Mouse (Mus musculus): ENCODE data around the gene Arhgef7. TPM values are rescaled to one million over a fixed set of nuclear protein-coding genes. Genes with fewer than 3 reads are reported as not detected.

Gene Arhgef7
- polyA plus RNA-seq, 1 experiment from 2014 or later, result 9.4 TPM

- 35% methylated on average over 26 of the region's 26 CpGs for WGBS (ENCODE audit: insufficient replicate concordance)
- Histone ChIP-seq H3K4me3 (replicated peaks) (no peak overlapping the region), H3K9me3 (replicated peaks) (no peaks in the 10 kb centered on the region), H3K36me3 (no peaks in the 10 kb centered on the region), H3K27me3 (no peaks in the 10 kb centered on the region), H3K4me2 (peak overlapping the region; percentile 27), H3K9ac (no peak overlapping the region), H3K27ac (no peak overlapping the region), H3K4me1 (replicated peaks) (no peaks in the 10 kb centered on the region)
- peak; percentile 54 for DNase-seq
- ATAC-seq (ENCODE audit: low read depth), result peak; percentile 65
Observed at GRCm38 (mm10) chr8:11700060-11701032, 27.2 kb upstream of the Arhgef7 start.

- Histone ChIP-seq H3K4me2 (peak within 1 kb of the TSS; percentile 27), H3K9ac (no peak within 1 kb of the TSS), H3K36me3 (no peaks in the 10 kb centered on the region), H3K27me3 (no peaks in the 10 kb centered on the region), H3K27ac (no peak within 1 kb of the TSS), H3K9me3 (replicated peaks) (no peaks in the 10 kb centered on the region), H3K4me3 (replicated peaks) (no peak within 1 kb of the TSS), H3K4me1 (replicated peaks) (no peaks in the 10 kb centered on the region)
- DNase-seq (no peak), ATAC-seq (ENCODE audit: low read depth) (no peak)
- 43% methylated on average over 6 of the region's 6 CpGs for WGBS (ENCODE audit: insufficient replicate concordance)
Observed at GRCm38 (mm10) chr8:11701033-11701362, 26.5 kb upstream of the Arhgef7 start, which contains the start of gene 1700016D06Rik. 1700016D06Rik (minus strand) TSS chr8:11701063.

GRCm38 (mm10) chr8:11701428-11701827, 26.1 kb upstream of the Arhgef7 start:
- no peaks in the 10 kb centered on the region for H3K36me3 ChIP-seq
- DNase-seq, result no peak
- no peaks in the 10 kb centered on the region for H3K27me3 ChIP-seq
- 54% methylated on average over 6 of the region's 6 CpGs for WGBS (ENCODE audit: insufficient replicate concordance)
- ATAC-seq (ENCODE audit: low read depth), result no peak
- no peak overlapping the region for H3K9ac ChIP-seq
- no peaks in the 10 kb centered on the region for H3K4me1 ChIP-seq (replicated peaks)
- no peak overlapping the region for H3K27ac ChIP-seq
- H3K4me3 ChIP-seq (replicated peaks), result no peak overlapping the region
- H3K9me3 ChIP-seq (replicated peaks), result no peaks in the 10 kb centered on the region
- H3K4me2 ChIP-seq, result no peak overlapping the region

GRCm38 (mm10) chr8:11703789-11704188, 23.7 kb upstream of the Arhgef7 start:
- ATAC-seq (ENCODE audit: low read depth), result no peak
- WGBS (ENCODE audit: insufficient replicate concordance), result 63% methylated on average over 5 of the region's 5 CpGs
- Histone ChIP-seq H3K4me3 (replicated peaks) (no peak overlapping the region), H3K4me1 (replicated peaks) (peaks cover under 1% of the 10 kb centered on the region; the same call in 1 of the 2 replicates), H3K36me3 (no peaks in the 10 kb centered on the region), H3K27me3 (no peaks in the 10 kb centered on the region), H3K27ac (no peak overlapping the region), H3K9ac (no peak overlapping the region), H3K4me2 (no peak overlapping the region), H3K9me3 (replicated peaks) (no peaks in the 10 kb centered on the region)
- no peak for DNase-seq

- WGBS (ENCODE audit: insufficient replicate concordance), result 51% methylated on average over 6 of the region's 6 CpGs
Observed at GRCm38 (mm10) chr8:11704716-11705420, 22.7 kb upstream of the Arhgef7 start.

GRCm38 (mm10) chr8:11705818-11706217, 21.7 kb upstream of the Arhgef7 start:
- H3K9ac ChIP-seq, result no peak overlapping the region
- no peak overlapping the region for H3K4me2 ChIP-seq
- H3K4me1 ChIP-seq (replicated peaks), result peaks cover 6% of the 10 kb centered on the region
- H3K27ac ChIP-seq, result no peak overlapping the region
- ATAC-seq (ENCODE audit: low read depth) (no peak), DNase-seq (no peak)
- H3K9me3 ChIP-seq (replicated peaks), result no peaks in the 10 kb centered on the region
- H3K27me3 ChIP-seq, result no peaks in the 10 kb centered on the region
- H3K36me3 ChIP-seq, result no peaks in the 10 kb centered on the region
- WGBS (ENCODE audit: insufficient replicate concordance), result 78% methylated on average over 12 of the region's 12 CpGs
- H3K4me3 ChIP-seq (replicated peaks), result no peak overlapping the region

More at GRCm38 (mm10) chr8:11704716-11705420, 22.7 kb upstream of the Arhgef7 start:
- Histone ChIP-seq H3K4me3 (replicated peaks) (no peak overlapping the region), H3K4me1 (replicated peaks) (peaks cover 6% of the 10 kb centered on the region), H3K36me3 (no peaks in the 10 kb centered on the region), H3K4me2 (no peak overlapping the region), H3K27me3 (no peaks in the 10 kb centered on the region), H3K27ac (no peak overlapping the region), H3K9me3 (replicated peaks) (no peaks in the 10 kb centered on the region), H3K9ac (no peak overlapping the region)
- DNase-seq (peak; percentile 11), ATAC-seq (ENCODE audit: low read depth) (0 out of 2 replicates have a peak, but pooled peaks have one; percentile 15)

- ATAC-seq (ENCODE audit: low read depth), result 0 out of 2 replicates have a peak, but pooled peaks have one; percentile 19
- Histone ChIP-seq H3K9me3 (replicated peaks) (no peaks in the 10 kb centered on the region), H3K36me3 (no peaks in the 10 kb centered on the region), H3K4me2 (no peak overlapping the region), H3K27ac (no peak overlapping the region), H3K4me3 (replicated peaks) (no peak overlapping the region), H3K9ac (no peak overlapping the region), H3K27me3 (no peaks in the 10 kb centered on the region), H3K4me1 (replicated peaks) (peaks cover 12% of the 10 kb centered on the region)
- 38% methylated on average over 3 of the region's 3 CpGs for WGBS (ENCODE audit: insufficient replicate concordance)
- DNase-seq, result no peak
Observed at GRCm38 (mm10) chr8:11707701-11708100, 19.8 kb upstream of the Arhgef7 start.

- H3K9me3 ChIP-seq (replicated peaks), result no peaks in the 10 kb centered on the region
- no peak overlapping the region for H3K4me3 ChIP-seq (replicated peaks)
- DNase-seq, result no peak
- H3K4me2 ChIP-seq, result no peak overlapping the region
- no peak overlapping the region for H3K9ac ChIP-seq
- no peak for ATAC-seq (ENCODE audit: low read depth)
- H3K27ac ChIP-seq, result no peak overlapping the region
- H3K4me1 ChIP-seq (replicated peaks), result peaks cover 12% of the 10 kb centered on the region
- H3K27me3 ChIP-seq, result no peaks in the 10 kb centered on the region
- H3K36me3 ChIP-seq, result no peaks in the 10 kb centered on the region
- WGBS (ENCODE audit: insufficient replicate concordance), result 35% methylated on average over 2 of the region's 2 CpGs
Observed at GRCm38 (mm10) chr8:11708815-11709214, 18.7 kb upstream of the Arhgef7 start.

GRCm38 (mm10) chr8:11709542-11709941, 18.0 kb upstream of the Arhgef7 start:
- H3K4me1 ChIP-seq (replicated peaks), result peaks cover 12% of the 10 kb centered on the region
- 0 out of 2 replicates have a peak overlapping the region, but pooled peaks have one; percentile 23 for H3K27ac ChIP-seq
- 57% methylated on average over 3 of the region's 3 CpGs for WGBS (ENCODE audit: insufficient replicate concordance)
- no peak overlapping the region for H3K9ac ChIP-seq
- H3K9me3 ChIP-seq (replicated peaks), result no peaks in the 10 kb centered on the region
- no peak overlapping the region for H3K4me2 ChIP-seq
- DNase-seq (no peak), ATAC-seq (ENCODE audit: low read depth) (no peak)
- no peaks in the 10 kb centered on the region for H3K27me3 ChIP-seq
- no peak overlapping the region for H3K4me3 ChIP-seq (replicated peaks)
- H3K36me3 ChIP-seq, result no peaks in the 10 kb centered on the region

GRCm38 (mm10) chr8:11710415-11710814, 17.1 kb upstream of the Arhgef7 start:
- ATAC-seq (ENCODE audit: low read depth) (peak; percentile 65), DNase-seq (no peak)
- Histone ChIP-seq H3K4me3 (replicated peaks) (no peak overlapping the region), H3K4me2 (no peak overlapping the region), H3K27ac (peak overlapping the region; percentile 31), H3K4me1 (replicated peaks) (peaks cover 12% of the 10 kb centered on the region), H3K36me3 (no peaks in the 10 kb centered on the region), H3K9me3 (replicated peaks) (no peaks in the 10 kb centered on the region), H3K27me3 (no peaks in the 10 kb centered on the region), H3K9ac (no peak overlapping the region)
- WGBS (ENCODE audit: insufficient replicate concordance), result 32% methylated on average over 5 of the region's 5 CpGs

GRCm38 (mm10) chr8:11712244-11712643, 15.3 kb upstream of the Arhgef7 start:
- ATAC-seq (ENCODE audit: low read depth) (no peak), DNase-seq (peak; percentile 16)
- Histone ChIP-seq H3K36me3 (no peaks in the 10 kb centered on the region), H3K9ac (no peak overlapping the region), H3K27me3 (no peaks in the 10 kb centered on the region), H3K9me3 (replicated peaks) (no peaks in the 10 kb centered on the region), H3K27ac (no peak overlapping the region), H3K4me1 (replicated peaks) (peaks cover 12% of the 10 kb centered on the region), H3K4me2 (no peak overlapping the region), H3K4me3 (replicated peaks) (no peak overlapping the region)
- WGBS (ENCODE audit: insufficient replicate concordance), result 59% methylated on average over 6 of the region's 6 CpGs
